Mouse (Mus musculus) kidney, adult 8-10 months (tissue): ENCODE measurements at regions not wholly inside any gene's neighbourhood (a gene's known extent, or its start where the extent isn't known, plus 50 kb on each side); places are given as distances from the start of the nearest gene placed in this dataset.
A peak's percentile ranks its signal among the peaks of the same experiment; 100 is the strongest.

ENCODE experiments used
- DNase-seq, 2 experiments: peaks; one replicate each; pipeline ENCODE4 v3.0.0; 2022

DNA sequence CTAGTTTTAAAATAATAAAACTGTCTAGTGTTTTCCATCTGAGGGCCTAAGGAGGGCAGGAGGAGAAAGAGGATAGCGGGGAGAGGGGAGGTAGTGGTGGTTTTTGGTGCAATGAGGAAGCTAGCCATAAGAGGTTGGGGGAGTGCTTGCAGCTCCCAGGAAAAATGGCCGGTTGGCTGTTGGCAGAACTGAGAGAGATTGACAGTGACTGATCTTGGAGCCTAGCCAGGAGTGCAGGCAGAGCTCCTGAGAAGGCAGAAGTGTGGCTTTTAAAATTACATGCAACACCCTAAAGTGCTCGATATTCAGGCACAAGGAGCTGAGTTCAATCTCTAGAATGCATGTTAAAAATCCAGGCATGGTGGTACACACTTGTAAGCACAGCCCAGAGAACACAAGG is 938.3 kb upstream of the 2610301B20Rik start:
- DNase-seq: no peak

DNA sequence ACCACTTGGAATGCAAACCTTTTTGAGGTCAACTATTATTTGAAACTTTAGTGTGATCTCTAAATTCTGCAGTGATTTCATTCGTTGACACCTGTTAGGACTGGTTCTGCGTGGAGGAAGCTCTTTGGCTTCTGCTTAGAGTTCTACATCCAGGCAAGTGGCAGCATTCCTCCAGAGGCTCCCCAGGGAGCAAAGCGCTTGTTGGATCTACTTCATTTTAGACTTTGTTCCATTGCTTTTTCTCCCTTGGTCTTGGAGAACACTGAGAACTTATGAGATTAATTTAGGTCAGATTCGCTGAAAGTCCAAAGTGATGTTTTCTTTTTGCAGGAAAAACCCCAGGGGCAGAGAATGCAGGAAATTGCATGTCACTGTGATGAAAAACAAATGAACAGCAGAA is 922.9 kb upstream of the 2610301B20Rik start:
- DNase-seq: no peak

DNA sequence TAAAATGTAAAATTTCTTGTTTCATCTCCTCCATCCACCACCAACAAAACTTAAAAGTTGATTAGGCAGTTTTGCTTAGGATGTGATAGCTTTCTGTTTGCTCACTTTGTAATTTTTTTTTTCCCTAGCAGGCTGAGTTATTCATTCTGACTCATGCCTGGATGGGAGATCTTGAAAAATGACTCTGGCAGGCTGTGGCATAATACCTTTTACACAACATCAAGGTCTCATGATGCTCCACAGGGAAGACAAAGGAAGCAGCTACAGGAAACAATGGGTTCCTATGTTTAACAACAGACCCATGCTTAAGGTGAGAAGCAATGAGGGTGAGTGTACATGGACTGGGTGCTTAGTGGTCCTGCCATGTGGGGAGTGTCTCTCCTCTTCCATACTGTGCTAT is 899.7 kb upstream of the 2610301B20Rik start:
- DNase-seq: no peak

DNA sequence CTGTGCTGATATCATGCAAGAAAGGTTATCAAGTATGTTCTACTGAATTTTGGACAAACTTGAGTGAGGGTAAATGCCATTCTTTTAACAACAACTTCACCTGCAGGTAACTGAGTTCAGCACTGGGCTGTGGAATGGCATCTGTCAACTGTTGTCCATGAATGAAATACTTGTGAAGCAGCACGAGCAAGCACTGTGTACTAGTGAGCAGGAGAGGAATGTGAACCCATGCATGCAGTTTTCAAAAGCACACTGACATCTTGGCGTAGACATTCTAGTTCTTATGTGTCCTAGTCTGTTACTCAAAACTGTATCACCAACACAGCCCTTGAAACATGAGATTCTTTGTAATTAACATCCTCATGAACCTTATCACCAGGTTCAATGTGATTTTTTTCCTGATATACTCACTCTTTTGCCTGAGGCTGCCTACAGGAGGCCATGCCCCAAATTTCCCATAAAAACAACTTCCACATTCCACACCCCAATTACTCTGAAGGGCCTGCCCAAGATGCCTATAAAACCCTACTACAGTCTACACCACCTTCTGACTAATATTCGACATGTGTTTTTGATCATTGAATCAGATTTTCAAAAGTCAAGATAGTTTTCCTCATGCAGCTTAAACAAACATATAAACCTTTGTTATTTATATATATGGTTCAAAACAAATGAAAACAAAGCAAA is 892.8 kb upstream of the 2610301B20Rik start:
- peak in 1 of 2 experiments; percentile 1 for DNase-seq

DNA sequence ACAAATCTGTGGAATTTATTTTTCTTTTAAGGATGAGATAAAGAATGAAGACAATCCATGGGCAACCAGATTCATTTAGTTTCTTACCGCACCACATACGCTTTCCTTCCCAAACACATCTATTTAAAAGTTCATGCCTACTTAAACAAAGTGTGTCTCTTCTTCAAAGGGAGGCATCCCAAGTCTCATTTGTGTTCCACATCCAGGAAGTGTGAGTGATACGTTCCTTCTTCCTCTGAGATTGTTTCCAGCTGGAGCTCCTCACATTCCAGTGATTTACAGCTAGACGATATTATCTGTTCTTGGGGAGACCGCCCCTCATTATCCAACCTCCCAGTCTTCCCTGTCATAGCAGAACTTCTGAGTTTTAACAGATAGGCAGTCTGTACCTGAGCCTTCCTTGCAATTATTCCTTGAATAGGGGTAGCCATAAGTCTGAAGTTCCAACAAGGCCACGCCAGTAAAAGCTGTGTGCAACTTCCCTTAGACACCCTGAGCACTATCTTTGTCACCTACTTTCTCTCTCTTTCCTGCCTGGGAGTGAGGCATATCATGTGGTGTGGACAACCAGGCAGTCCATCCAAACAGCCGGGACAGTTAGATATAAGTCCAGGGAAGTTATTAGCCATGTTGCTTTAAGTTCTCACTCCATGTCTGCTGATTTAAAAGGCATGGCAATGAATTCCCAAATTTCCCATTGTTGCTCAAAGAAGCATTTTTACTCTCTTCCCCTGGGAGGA is 891.3 kb upstream of the 2610301B20Rik start:
- DNase-seq: no peak

DNA sequence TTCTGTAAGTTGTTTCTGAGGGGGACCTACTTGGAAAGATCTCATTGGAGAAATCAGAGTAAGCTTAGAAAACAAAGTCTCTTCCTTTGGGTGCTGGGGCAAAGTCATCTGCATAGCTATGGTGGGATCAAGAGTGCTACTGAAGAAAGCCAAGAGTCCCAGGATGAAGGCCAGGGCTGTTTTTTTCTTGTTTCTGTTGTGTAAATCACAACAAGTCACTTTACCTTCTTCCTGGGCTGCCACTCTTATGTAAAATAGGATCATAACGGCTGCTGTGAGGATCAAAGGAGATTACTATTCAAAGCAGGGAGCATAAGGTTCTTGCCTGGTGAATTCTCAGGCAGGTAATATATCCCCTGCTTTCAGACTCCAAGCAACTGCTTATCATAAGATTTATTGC is 880.4 kb upstream of the 2610301B20Rik start:
- no peak for DNase-seq

DNA sequence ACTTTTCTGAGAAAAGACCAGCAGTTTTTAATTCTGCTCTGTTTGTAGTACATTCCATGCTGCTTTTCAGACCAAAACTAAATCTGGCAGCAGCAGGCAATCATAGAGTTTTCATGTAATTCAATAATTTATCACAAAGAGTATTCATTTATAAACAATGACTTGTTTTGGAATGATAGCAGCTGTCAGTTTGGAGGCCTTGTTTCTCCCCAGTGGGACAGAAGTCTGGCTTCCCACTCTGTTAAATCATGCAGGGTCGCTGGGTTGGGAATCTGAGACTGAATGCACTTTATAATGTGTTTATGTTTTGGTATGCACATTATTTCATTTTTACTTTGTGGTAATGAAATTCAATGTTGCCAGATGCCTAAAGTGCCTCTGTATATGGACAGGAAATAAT is 879.8 kb upstream of the 2610301B20Rik start:
- DNase-seq: no peak

DNA sequence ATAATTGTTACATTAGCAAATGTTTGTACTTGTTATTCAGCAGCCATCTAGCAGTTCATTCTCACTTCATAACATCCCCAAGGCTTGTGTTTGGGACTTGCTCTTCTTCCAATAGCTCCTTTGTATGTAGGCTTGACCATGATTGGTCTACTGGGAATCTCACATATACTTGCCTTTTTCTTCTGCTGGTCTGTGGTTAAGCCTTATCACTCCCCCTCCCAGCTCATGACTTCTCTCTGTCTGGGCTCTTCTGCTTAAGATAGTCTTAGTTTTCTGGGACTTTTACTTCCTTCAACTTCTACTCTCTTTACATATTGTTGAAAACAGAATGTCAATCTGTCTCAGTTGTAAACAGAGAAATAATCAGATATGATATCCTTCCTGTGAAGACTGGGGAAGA is 844.0 kb upstream of the 2610301B20Rik start:
- no peak for DNase-seq

DNA sequence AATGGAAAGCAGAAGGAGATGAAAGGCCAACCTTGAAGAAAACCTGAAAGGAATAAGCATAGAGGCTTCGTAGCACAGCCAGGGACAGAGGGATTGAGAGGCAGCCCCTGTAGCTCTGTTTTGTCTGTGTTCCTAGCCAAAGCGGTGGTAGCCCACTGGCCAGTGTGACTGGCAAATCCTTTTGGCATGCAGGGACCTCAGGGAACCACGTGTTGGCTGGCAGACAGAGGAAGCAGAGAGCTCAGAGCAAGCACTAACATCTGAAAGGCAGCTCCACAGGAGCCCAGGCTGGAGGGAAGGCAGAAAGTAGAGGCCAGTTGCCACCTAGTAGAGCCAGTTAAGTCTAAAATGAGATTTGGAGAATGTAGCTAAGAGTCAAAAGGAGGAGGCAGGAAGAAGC is 842.5 kb upstream of the 2610301B20Rik start:
- no peak for DNase-seq

DNA sequence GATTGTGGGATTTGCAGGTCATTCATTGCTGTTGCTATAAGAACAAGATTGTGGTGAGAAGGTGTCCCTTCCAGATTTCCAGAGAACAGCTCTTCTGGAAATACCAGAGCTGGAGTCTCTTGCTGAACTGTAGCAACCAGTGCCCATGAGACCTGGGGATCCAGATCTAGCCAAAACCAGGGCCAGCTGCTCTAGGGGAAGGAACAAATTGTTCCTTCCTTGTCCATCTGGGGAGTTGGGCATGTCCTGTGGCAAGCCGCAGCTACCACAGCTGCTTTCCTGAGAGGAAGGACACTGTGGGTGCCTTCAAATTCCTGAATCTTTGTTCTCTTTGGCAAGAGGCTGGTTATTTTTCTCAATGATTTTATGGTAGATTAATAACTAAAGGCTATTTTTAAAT is 839.0 kb upstream of the 2610301B20Rik start:
- DNase-seq: no peak

DNA sequence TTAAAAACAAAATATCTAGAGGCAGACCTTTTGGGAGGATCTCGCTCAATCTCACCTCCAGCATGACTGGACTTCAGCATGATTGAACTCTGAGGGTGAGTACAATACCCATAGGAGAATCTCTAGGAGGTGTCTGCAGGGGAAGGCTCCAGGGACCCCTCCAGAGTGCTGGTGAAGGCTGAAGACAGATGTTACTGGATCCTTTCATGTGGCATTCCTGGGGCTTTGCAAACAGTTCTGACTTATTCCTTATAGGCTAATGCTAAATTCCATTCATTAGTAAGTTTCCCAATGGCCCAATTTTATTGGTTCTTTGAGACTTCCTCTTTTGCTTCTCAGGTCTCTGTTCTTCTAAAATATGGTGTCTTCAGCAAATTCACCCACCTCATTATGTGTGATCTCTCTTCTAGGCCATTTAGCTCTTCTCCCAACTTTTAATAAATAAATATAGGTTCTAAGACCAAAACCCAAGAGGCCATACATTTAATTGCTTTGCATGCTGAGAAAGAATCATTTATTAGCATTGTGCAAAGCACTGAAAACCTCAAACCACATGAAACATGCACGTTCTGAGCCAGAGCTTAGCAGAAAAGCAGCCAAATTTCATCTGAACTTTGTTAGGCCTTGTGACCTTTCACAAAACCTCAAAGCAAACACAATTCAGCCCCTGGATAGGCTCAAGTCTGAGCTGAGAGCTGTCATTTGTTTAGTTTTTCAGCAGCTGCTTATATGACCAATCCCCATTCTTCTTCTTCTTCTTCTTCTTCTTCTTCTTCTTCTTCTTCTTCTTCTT is 832.8 kb upstream of the 2610301B20Rik start:
- no peak for DNase-seq

DNA sequence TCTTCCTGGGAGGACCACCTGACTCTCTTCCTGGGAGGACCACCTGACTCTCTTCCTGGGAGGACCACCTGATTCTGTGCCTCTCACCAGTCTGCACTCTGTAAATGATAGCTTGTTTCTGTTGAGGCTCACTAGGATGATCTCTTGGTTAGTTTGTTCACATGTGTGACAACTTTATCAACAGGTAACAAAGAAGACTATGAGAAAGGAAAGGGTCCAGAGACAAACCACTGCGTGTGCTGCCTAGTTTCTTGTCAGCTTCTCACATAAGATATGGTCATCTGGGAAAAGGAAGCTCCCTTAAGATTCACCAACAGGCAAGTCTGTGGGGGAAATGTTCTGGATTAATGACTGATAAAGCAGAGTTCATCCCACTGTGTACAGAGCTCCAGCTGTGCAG is 825.5 kb upstream of the 2610301B20Rik start:
- no peak for DNase-seq

DNA sequence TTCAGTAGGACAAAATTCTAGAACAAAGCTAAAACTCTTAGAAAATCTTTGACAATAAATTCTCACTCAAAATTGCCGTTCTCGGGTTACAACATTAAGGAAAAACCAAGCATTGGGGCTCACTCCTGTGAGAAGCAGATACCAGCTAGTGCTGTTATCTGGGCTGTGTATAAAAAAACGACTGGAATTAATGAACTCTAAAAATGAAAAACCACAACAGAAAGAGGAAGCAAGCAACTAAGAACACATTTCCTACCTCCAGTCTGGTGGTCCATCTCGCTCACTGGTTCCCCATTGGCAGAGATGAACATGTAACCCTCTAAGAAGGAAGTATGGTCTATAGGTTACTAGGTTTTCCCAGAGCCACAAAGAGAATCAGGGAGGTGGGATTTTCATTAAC is 824.9 kb upstream of the 2610301B20Rik start:
- no peak for DNase-seq

DNA sequence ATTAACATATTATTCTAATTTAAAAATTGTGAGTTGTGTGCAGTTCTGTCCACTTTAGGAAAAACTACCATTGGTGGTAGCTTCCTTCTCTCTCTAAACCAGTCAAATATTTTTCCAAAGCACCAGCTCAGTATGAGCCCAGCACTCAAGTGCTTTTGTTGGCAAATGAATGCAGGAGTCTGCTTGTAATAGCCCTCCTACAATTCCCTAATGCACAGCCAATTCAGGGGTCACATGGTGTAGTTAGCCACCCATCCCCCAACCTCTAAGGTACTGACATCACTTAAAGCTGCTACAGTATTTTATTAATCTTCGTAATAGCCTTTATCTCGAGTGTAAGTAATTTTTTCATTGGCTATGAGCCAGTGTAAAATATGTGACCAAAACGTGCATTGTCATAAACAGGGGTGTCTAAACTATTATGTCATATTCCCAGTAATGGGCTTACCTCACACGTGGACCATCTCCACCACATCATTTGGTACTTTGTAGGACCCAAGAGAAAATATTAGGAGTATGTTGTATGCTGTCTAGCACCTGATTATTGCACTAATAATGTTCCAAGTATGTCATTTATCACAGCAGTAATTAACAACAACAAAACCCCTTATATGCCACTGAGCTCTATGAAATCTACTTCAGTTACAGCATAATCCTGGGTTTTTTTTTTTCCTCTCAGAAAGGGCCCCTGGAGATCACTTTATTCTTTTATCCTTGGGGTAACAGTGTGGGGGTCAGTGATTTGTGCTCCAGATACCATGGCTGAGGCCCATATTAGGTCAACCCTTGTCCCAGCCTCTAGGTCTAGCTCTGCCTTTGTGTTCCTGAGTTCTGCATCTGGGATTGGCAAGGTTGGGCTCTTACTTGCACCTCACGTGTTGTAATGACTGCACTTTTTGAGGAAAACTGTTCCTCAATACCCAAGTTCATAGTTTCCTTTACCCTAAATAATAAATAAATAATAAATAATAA is 822.7 kb upstream of the 2610301B20Rik start:
- DNase-seq: no peak

DNA sequence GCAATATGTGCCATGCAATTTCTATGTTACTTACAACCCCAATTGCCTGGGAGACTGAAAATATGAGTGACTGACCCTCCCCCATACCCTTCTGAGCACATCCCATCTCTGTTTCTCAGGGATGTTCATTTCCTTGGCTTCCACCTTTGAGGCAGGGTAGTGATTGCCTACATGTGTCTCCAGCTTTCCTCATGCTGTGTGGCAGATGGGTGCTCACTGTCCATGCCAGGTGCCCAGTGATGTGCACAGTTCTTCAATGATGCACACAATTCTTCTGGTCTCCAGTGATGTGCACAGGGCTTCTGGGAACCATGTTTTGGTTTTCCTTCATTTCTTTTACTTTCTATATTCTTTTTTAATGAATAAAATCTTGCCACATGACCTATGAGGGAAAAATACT is 821.4 kb upstream of the 2610301B20Rik start:
- no peak for DNase-seq

DNA sequence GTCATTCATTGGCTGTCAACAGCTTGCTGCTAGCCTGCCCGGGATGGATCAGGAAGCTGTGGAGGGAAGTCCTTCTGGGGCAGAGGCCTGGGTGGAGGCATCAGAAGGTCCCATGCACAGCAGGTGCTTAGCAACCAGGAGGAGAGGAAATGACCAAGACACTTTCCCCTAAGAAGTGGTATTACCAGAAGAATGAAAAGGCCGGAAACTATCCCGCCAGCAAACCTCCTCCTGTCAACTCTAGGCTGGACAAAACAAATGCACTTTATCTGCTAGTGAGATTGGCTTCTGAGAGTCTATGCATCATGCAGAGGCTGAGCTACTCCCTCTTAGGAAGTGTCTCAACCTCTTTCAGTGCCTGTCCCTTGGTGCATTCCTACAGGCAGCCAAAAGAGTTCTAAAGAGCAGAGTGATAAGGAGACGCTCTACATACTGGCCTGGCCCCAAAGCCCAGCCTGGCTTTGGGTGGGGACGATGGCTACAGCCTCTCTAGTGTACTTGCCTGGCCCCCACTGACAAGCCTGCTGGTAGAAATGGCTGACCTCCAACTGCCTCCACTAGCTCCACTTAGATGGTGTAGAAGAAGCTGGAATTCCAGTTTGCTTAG is 801.7 kb upstream of the 2610301B20Rik start:
- no peak for DNase-seq

DNA sequence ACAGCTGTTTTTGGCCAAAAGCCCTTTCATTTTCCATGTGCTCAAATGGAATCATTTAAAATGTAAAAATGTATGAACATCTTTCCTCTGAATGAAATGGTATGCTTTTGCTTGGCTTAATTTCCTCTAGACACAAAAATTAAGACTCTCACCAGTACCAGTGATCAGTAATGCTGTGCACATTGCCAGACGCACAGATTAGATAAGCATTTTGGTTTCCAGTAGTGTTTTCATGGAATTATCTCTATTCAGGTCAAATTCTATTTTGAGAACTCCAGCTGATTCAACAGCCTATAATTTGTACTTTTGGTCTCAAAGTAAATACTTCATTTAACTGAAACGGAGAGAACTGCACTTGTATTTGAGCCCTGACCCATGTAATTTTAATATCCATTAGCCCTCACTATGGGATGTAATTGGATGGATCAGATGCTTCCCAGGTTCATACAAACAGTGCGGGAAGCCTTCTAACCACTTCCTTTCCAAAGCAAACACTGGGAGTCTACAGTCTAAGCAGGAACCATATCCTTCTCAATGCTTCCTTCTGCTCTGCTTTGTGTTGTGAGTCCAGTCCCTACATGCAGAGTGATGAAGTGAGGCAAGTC is 794.6 kb upstream of the 2610301B20Rik start:
- DNase-seq: no peak

DNA sequence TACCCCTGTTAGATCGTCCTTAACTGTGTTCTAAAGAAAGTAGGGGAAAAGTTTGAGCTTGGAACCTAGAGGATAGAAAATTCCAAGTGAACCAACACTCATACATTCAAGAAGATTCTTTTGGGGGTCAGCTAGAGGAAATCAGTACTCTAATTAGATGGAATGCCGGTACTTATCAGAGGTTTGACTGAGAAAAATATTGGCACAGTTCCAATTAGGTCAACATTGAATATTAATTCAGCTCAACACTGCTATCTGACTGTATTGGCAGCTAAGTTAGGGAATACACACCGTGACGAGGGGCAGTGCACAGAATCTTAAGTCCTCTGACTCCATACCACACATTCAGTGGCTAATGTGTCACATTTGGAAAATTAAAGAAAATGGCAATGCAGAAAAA is 759.5 kb upstream of the 2610301B20Rik start:
- DNase-seq: no peak

DNA sequence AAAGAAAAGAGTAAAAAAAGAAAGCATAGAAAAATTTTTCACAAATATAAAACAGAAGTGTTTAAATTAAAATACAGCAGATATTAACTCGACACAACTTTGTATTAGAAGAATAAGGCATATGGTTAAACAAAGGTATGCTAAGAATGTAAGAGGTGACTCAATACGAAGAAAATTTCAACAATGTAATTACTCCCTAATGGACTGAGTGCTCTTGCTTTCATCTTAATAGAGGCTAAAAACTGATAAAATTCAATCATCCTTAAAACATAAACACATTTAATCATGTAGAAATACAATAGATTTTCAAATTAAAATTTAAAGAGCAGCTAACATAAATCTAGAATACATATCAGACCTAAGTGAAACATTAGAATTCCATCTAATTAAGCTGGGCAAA is 756.3 kb upstream of the 2610301B20Rik start:
- no peak for DNase-seq

DNA sequence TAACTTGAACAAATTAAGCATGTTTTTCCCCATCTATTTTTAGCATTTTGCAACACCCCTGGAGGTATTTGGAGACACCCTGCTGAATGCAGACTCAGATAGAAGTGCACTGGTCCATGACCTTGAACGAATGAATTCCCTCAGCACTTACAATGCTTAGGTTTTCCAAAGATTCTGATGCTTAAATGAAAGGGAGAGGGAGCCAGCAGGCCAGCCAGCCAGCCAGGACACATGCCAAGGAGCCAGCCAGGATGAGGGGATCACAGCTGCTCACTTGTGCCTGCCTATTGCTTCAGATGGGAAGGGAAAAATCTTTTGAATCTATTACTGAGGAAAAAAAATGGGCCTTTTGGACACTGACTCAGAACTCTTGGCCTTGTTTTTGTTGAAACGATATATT is 750.0 kb upstream of the 2610301B20Rik start:
- DNase-seq: no peak

DNA sequence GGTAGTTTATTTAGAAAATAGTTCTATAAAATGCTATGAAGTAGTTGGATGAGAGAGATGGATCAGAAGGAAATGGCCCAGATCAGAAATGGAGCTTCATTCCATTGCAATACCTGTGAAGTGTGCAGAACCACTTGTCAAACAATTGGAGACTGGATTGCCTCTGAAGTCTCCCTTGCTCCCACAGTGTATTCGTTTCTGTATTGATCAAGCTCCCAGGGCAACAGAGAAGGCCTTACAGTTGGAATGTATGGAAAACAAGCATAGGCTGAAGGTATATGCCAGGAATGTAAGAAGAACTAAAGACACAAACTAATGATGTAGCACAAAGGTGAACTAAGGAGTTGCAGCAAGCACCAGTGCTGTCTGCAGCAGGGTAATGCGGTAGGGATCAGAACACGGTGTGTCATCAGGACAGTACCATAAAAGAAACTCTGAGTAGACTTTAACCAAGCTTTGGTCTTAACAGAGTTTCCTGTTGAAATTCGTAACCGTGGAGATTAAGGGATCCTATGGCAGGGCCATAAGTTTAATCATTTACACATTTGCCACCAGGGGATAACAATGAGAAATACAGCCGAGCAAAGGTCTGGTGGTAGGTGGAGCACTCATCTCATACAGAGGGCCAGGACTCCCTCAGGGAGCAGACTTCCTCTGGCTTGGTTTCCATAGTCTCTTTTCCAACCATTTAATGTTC is 732.9 kb upstream of the 2610301B20Rik start:
- DNase-seq: peak; percentile 2 to 10
